Mouse (Mus musculus): Measurements from ENCODE around the gene Ndufs8.
"Not testable (repeated sequence)": the region's sequence is repeated elsewhere in the genome, so short reads cannot be mapped to it uniquely, and the experiment has no call there.

Gene Ndufs8

GRCm38 (mm10) chr19:3912337-3913204 is at the start of gene Ndufs8:
TSS of gene Ndufs8 (minus strand) at chr19:3912774.
- DNase-seq (ENCODE audit: low spot score) = peak; percentile 98

GRCm38 (mm10) chr19:3961805-3962204 is 49.2 kb upstream of the Ndufs8 start:
- DNase-seq (ENCODE audit: low spot score) = not testable (repeated sequence)

GRCm38 (mm10) chr19:3960211-3960610 is 47.6 kb upstream of the Ndufs8 start:
- DNase-seq (ENCODE audit: low spot score) = no peak

GRCm38 (mm10) chr19:3959030-3959429 is 46.5 kb upstream of the Ndufs8 start:
- no peak for DNase-seq (ENCODE audit: low spot score)

GRCm38 (mm10) chr19:3958470-3958869 is 45.9 kb upstream of the Ndufs8 start, which contains the start of gene Aldh3b3:
TSS of gene Aldh3b3 (plus strand) at chr19:3958645.
- DNase-seq (ENCODE audit: low spot score) = no peak

GRCm38 (mm10) chr19:3957296-3958036 is 44.9 kb upstream of the Ndufs8 start:
- not testable (repeated sequence) for DNase-seq (ENCODE audit: low spot score)

GRCm38 (mm10) chr19:3955804-3956203 is 43.2 kb upstream of the Ndufs8 start:
- DNase-seq (ENCODE audit: low spot score) = no peak

GRCm38 (mm10) chr19:3955033-3955432 is 42.5 kb upstream of the Ndufs8 start:
- DNase-seq (ENCODE audit: low spot score) = no peak

- no peak for DNase-seq (ENCODE audit: low spot score)
Observed at GRCm38 (mm10) chr19:3952099-3952498, 39.5 kb upstream of the Ndufs8 start.

GRCm38 (mm10) chr19:3951461-3951860 is 38.9 kb upstream of the Ndufs8 start:
- DNase-seq (ENCODE audit: low spot score) = no peak

GRCm38 (mm10) chr19:3950331-3950730 is 37.8 kb upstream of the Ndufs8 start:
- no peak for DNase-seq (ENCODE audit: low spot score)

GRCm38 (mm10) chr19:3948546-3948945 is 36.0 kb upstream of the Ndufs8 start:
- DNase-seq (ENCODE audit: low spot score) = no peak

GRCm38 (mm10) chr19:3947813-3948212 is 35.2 kb upstream of the Ndufs8 start:
- no peak for DNase-seq (ENCODE audit: low spot score)

GRCm38 (mm10) chr19:3946715-3947114 is 34.1 kb upstream of the Ndufs8 start:
- peak; percentile 82 for DNase-seq (ENCODE audit: low spot score)

- peak; percentile 19 for DNase-seq (ENCODE audit: low spot score)
Observed at GRCm38 (mm10) chr19:3945872-3946564, 33.4 kb upstream of the Ndufs8 start.

- DNase-seq (ENCODE audit: low spot score) = peak; percentile 12
Observed at GRCm38 (mm10) chr19:3942986-3943735, 30.6 kb upstream of the Ndufs8 start.

GRCm38 (mm10) chr19:3942315-3942714 is 29.7 kb upstream of the Ndufs8 start:
- no peak for DNase-seq (ENCODE audit: low spot score)

- DNase-seq (ENCODE audit: low spot score) = peak; percentile 66
Observed at GRCm38 (mm10) chr19:3935896-3936850, 23.6 kb upstream of the Ndufs8 start.

GRCm38 (mm10) chr19:3935032-3935895 is 22.7 kb upstream of the Ndufs8 start, which contains the start of gene Unc93b1:
TSS of gene Unc93b1 (plus strand) at chr19:3935186.
- peak; percentile 76 for DNase-seq (ENCODE audit: low spot score)
